Mouse (Mus musculus) naive thymus-derived CD4-positive, alpha-beta T cell, adult 2 months (primary cell): ENCODE results near the gene Sv2b.
"Not testable (repeated sequence)": the region's sequence is repeated elsewhere in the genome, so short reads cannot be mapped to it uniquely, and the experiment has no call there.

Experiments
- DNase-seq: peaks from one replicate; pipeline ENCODE4 v3.0.0-alpha.2; 2011; ENCODE audit warnings: low read depth

Sv2b gene

GRCm38 (mm10) chr7:75308457-75309312, at the start of gene Sv2b:
Gene Sv2b (minus strand): TSS chr7:75309262.
- no peak for DNase-seq

GRCm38 (mm10) chr7:75358284-75358851, 49.3 kb upstream of the Sv2b start:
- no peak for DNase-seq

DNA sequence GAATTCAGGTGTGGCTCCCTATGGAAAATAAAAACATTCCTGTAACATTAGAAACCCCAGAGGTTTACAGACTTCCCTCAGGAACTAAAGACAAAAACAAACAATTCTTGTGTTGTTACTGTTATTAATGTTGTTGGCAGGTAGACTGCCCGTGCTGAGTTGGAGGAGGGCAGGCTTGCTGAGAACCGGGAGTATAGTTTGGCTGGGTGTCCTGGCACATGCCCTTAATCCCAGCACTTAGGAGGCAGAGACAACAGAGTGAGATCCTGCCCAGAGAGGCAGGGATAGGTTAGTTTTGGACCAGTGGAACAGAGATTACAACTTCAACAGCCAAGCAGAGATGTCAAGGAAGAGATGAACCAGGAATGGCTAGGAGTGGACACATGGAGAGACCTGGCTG, 46.5 kb upstream of the Sv2b start:
- no peak for DNase-seq

GRCm38 (mm10) chr7:75352777-75353374, 43.8 kb upstream of the Sv2b start:
- no peak for DNase-seq

- no peak for DNase-seq
Observed at GRCm38 (mm10) chr7:75350172-75350571, 41.1 kb upstream of the Sv2b start.

DNA sequence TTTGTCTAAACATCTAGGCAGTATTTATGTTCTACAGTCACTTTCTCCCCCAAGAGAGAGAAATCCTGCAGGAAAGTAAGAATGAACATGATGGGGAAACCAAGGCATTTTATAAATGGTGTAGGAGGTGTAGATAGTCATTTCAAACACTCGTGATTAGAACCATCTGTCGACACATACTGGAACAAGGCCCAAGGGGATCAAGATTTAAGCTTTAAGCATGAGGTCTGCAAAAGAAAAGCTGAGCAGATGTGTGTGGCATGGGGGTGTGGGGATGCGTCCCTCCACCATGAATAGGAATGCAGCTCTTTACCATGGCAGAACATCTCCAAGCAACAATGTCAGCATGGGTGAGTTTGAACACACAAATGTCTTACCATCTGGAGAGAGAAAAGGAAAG, 23.2 kb upstream of the Sv2b start:
- no peak for DNase-seq

DNA sequence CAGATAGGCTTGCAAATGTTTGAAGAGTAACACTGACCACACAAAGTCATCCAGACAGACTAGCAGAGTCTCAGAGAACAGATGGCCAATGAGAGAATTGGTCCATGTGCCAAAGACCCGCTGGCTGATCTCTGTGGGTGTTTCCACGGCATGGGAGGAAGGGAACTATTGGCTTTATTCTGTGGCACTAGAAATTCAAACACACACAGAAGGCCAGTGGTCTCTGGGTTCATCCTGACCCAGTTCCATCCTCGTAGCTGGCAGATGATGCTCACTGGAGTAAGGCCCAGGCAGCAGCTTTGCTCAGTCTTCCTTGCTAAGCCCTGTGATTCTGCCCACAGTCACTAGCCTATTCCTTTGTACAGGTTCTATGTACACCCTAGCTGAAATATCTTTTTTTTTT, 20.7 kb upstream of the Sv2b start:
- no peak for DNase-seq

- DNase-seq, result no peak
Observed at GRCm38 (mm10) chr7:75328721-75329362, 19.8 kb upstream of the Sv2b start.

GRCm38 (mm10) chr7:75325273-75325672, 16.2 kb upstream of the Sv2b start:
- DNase-seq, result no peak

DNA sequence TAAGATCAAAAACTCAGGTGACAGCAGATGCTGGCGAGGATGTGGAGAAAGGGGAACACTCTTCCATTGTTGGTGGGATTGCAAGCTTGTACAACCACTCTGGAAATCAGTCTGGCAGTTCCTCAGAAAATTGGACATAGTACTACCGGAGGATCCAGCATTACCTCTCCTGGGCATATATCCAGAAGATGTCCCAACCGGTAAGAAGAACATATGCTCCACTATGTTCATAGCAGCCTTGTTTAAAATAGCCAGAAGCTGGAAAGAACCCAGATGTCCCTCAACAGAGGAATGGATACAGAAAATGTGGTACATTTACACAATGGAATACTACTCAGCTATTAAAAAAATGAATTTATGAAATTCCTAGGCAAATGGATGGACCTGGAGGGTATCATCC, 13.7 kb upstream of the Sv2b start:
- not testable (repeated sequence) for DNase-seq

DNA sequence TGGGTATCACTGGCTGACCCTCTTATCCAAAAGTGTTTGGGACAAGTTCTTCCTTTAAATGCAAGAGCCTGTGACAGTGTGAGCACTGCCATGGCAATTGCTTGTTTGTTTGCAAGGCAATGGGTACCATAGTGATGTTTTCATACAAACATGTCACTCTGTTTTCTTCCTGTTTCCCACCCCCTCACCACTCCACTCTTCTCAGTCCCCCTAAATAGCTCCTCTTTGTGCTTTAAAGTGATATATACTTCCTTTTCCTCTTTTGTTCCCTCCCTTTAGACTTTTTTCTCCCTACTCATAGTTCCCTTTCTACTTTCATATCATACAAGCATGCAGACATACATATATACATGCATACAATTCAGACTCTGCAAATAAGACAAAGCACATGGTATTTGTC, 10.9 kb upstream of the Sv2b start:
- no peak for DNase-seq

DNA sequence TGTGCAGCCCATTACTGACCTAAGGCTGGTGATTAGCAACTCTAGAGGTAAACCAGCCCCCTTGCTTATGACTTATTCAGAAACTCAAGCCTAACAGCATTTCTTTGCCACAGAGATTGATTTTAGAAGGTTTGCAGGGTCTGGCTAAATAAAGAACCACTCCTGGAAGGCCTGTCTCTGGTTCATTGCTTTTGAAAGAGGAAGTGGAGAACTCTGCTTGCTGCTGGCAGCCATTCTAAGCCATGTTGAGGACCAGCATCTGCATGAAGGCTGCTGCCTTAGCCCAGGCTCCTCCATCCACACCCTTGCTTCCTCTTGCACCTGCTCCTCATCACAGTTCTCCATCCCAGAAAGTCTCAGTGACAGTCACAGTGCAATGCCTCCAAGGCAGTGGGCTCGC, 9.3 kb upstream of the Sv2b start:
- DNase-seq, result no peak

DNA sequence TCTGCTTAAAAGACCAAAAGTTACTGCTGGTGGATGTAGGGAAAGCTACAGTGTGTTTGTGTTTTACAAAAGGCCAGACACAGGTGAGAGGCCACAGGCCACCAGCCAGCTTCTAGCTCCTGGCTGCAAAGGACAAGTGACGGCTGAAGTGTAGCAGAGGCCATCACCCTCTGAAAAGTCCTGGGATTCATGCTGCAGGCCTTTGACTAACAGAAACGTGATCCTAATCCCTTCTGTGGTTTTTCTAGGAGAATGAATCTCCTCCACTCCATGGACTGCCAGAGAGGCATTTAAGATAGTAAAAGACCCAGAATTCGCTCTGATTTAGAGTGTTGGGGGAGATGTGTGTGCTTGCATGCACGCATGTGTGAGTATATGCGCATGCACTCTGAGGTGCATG, 5.8 kb upstream of the Sv2b start:
- DNase-seq, result no peak

DNA sequence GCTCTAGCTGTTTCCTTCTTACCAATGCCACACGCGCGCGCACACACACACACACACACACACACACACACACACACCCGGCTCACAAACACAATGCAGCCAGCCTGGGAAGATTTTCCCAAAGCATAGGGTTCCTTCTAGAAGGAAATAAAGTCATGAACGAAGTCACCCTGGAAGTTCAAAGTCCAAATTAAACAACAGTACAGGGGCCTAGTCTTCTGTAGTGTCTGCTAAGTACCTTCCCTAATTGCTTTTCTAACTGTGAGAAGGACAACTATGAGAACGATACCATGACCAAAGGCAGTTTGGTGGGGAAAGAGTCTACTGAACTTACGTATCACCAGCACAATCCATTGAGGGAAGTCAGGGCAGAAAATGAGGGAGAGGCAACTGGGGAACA, 508 bp upstream of the Sv2b start:
- no peak for DNase-seq

DNA sequence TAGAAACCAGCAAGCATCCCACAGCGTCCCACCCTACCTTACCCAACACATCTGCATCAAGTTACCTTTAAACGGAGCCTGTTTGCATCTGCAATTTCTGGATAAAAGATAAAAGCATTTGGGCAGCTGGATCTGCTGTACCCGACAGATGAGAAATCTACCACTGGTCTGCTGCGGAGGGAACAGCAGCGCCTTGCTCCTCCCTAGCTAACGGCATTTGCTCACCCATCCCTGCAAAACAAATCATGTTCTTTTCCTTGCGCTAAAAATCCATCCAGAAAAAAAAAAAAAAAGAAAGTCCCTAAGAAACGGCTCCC, 964 bp downstream of the Sv2b start:
- DNase-seq, result no peak

DNA sequence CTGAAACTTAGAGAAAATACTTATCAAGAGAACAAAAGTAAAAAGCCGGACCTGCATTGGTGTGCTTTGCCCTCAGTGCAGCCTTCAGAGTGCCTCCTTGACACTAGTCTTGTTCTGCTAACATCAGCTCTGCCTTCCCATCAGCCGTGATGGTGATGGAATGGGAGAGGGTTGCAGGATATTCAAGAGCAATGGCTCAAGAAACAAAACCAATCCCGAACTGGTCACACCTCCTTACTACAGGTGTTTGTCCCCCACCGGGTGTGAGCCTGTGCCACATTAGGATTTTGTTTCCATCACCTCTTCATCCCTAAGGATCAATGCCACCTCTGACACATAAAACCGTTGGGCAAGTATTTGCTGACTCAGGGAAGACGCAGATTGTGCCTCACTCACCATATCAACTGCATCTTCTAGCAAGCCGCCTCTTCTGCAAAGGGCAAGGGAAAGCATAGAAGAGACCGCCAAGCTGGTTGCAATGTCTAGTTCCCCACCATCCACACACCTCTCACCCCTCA, 1.4 kb downstream of the Sv2b start:
- no peak for DNase-seq

- DNase-seq, result no peak
Observed at GRCm38 (mm10) chr7:75305901-75306465, 3.1 kb downstream of the Sv2b start.

DNA sequence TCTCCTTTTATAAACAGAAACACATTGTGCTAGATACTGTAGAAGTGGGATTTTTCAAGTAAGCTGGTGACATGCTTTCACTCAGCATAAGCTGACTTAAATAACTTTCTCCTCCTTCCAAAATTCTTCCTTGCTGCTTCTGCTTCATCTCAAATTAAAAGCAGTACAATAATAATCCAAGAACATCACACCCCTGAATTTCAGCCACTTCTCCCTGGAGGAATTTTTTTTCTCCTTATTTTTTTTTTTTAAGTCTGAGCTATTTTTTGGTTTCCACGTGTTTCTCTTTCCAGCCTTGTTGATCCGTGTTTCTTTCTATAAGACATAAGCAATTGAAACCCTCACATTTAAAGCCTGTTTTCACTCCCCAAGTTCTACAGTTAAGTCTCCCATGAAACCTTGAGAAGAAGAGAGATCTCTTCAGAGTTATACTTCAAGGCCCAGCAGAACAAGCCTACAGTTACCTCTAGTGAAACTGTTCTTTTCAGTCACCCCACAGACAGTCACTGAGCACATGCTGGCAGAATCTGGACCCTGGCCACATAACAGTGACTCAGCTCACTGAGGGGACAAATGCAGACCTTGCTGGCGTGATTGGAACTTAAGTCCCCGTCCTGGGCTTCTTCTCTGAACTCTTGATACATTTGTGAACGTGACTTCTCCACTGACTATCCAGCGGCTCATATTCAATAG, 6.4 kb downstream of the Sv2b start:
- no peak for DNase-seq

DNA sequence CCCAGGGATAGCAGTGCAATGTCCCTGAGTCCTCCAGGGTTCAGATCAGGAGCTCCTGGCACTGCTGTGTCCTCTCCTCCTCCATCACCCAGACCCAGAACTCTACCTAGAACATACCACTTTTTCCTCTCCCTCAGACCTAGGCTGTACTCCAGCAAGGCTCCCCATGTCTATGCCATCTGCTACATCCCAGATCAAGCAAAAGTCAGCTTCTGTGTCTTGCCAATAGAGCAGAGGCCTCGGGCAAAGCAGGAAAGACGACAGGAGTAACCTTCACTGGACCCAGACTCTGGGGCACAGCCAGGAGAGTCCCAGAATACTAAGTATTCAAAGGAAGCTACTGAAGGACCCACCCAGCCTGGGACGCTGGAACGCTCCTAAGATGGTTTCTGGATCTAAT, 9.8 kb downstream of the Sv2b start:
- no peak for DNase-seq

DNA sequence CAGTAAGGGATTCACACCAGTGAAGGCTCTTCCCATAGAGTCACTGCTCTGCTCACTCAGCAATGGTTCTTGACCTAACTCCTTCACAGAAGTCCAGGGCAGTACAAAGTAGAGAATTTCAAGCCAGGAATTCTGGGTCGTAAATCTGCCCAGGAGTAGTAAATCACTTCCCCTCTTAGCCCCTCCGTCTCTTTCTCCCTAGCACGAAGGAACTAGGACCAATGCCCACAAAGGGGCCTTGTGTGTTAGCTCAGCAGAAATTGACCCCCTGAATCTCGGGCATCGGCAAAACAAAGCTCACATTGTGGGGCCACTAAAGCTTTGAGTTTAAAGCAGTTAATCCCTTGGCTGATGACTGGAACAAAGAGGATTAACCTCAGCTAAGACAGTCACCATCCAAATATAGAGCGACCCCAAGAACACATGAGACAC, 12.4 kb downstream of the Sv2b start:
- no peak for DNase-seq

GRCm38 (mm10) chr7:75295228-75295865, 13.7 kb downstream of the Sv2b start:
- DNase-seq, result no peak
